Mouse (Mus musculus) spleen, embryonic (tissue): ENCODE measurements at regions not wholly inside any gene's neighbourhood (a gene's known extent, or its start where the extent isn't known, plus 50 kb on each side); places are given as distances from the start of the nearest gene placed in this dataset.
"Not testable (repeated sequence)": the region's sequence is repeated elsewhere in the genome, so short reads cannot be mapped to it uniquely, and the experiment has no call there.

Experiments used
- CTCF ChIA-PET: fragments of 350-600 bp; sonication (Branson Sonifier 250); formaldehyde crosslinking; loops from one replicate; lab custom pipeline; 2022; lab: Charles Lee

DNA sequence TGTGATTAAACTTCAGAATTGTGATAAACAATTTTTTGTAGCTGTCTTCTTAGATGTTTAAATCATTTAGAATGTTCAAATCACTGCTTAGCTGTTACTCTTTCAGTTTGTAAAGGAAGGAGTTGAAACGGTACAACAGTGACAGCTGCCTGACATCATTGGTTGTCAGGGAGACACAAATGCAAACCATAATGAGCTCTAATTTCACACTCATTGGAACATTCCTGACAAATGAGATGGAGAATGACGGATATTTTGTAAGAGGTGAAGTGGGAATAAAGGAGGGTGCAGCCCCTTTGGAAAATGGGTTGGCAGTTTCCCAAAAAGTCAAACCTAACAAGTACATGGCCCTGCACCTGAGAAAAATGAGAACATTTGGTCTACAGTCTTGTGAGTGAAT is 62.5 kb downstream of the Rad51ap2 start:
- CTCF ChIA-PET, result no interaction called here

DNA sequence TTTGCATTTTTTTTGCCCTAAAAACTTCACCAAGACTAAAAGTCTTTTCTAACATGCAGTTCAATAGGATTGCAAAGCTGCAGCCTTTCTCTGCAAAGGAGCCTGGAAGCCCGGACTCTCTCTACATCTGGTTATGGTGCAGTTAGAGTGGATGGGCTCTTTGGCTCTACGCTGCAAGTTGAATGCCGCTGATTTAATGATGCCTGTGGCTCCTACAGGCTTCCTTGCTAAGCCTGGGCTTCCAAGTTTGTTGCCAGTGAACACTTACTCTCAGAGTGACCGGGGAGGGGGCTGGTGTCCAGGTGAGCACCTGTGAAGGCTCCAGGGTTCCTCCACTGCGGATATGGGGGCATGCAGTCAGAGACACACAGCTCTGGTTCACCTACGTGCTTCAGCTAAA is 107.0 kb downstream of the Rad51ap2 start:
- CTCF ChIA-PET, result no interaction called here

DNA sequence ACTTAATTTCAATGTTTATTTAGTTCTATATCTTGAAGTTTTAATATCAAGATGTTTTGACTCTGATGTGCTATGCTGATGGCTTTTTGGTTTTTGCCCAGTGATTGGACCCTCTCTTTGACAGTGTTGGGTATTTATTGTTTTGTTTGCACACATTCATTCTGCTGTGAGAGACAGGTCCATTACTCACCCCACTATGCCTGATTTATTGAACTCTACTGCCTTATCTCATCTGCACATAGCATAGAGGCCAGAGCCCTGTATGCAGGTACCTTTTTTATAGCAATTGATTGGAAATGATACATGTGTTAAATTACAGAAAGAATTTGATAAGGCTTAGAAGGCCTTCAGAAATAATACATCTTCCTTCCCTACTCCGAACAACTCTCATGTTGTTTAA is 114.3 kb downstream of the Rad51ap2 start:
- CTCF ChIA-PET, result no interaction called here

DNA sequence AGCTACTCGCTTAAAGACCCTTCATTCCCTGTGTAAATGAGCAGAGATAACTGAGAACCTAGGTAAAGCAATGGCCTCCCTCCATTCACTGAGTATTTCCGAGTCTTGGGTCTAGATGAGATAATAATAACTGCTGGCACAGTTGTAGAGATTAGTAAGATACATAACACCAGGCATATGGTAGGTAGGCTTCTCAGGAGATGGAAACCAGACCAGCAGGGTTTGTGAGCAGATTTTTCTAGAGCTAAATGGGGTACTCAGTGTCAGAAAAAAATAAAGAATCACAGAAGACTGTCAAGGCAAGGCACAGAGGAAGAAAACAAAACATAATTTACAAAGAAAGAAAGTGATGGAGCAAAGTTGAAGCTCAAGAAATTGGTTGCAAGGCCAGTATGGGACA is 148.1 kb downstream of the Rad51ap2 start:
- CTCF ChIA-PET, result no interaction called here

DNA sequence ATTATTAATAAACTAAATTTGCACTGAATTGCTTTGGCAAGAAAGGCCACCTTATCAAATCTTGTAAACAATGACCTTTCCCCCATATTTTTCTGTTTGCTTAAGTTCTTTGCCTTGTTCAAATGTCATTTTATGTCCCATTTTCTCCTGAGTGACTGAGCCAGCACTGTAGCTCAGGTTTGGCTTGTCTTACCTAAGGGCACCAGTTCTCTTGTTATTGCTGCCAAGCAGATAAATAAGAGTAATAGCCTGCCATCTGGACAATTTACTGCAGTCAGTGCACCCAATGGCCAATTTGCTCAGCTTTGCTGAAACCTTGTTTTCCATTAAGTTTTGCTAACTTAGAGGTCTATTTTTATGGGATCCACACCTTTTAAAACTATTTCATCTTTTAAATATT is 152.9 kb downstream of the Rad51ap2 start:
- CTCF ChIA-PET, result no interaction called here

DNA sequence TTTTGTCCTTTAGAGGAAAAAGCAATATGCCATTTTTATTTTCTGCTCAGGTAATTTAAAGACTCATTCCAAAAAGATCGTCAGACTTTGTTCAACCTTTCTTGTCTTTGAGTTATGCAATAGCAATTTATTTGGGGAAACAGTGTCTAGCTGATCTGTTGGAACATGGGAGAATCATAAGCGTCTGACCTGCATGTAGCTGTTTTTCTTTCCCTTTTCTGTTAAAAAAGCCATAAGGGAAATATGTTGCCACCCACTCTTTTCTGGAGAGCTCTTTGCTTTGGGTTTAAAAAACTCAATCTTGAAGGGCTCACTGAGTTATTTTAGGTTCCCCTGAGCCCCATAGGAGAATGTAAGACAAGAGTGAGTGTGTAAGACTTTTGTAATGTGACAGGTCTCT is 155.8 kb downstream of the Rad51ap2 start:
- CTCF ChIA-PET, result no interaction called here

DNA sequence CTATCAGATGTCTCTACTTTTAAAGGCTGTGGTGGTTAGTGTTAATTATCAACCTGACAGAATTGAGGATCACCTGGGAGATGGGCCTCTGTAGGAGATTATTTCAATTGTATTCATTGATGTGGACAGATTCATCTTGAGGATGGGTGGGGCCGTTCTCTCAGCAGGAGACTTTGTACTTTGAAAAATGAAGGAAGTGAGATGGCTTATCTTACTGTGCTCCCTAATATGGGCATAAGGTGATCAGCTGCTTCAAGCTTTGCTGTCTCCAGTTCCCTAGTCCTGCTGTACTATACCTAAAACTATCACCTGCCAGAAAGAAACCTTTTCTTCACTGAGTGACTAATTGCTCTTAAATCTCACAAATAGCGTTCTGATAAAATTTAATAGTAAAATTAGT is 159.4 kb downstream of the Rad51ap2 start:
- CTCF ChIA-PET, result no interaction called here

DNA sequence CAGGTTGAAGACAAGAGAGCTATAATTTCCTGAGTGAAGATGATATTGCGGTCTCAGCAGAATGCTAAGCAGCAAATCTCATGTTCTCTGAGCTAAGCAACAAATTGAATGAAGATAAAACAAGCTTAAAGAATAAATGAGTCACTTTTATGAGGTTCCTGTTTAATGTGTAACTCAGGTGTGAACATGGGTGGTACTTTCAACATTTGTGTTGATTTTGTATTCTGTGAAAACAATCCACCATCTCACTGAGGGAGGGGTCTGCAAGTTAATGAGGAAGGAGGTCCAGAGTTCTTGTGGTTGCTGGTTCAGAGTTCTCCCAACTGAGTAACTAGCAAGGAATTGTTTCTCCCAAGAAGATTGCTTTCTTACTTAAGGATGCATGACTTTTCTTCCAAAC is 167.7 kb downstream of the Rad51ap2 start:
- CTCF ChIA-PET, result no interaction called here

DNA sequence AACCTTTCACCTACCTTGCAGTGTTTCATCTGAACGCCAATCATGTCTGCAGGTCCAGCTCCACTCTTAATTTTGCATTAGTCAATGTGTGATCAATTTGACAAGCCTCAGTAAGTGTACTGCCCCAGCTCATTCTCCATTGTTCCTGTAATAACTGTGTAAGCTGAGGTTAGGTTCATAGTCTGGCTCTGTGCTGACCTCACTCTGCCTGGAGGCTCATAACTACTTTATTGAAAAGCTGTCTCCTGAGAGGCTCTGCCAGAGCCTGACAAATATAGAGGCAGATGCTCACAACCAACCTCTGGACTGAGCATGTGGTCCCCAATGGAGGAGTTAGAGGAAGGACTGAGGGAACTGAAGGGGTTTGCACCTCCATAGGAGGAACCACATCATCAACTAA is 174.3 kb downstream of the Rad51ap2 start:
- CTCF ChIA-PET, result no interaction called here

DNA sequence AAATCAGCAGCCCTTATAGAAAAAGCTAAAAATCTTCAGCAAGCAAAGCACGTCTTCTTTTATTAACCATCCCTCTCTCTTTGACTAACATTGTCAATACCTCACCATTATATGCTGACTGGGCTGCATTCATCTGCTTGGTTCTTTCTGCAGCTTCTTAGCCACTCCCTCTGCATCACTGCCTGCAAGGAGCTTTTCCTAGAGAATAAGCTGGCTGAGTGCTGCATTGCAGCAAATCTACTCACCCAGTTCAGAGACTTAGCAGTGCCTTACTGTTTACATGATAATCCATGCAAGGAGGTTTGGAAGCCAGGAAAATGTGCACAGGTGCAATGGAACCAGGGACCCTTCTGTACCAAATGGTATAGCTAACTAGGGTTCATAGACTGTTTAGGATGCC is 175.9 kb downstream of the Rad51ap2 start:
- CTCF ChIA-PET, result no interaction called here

DNA sequence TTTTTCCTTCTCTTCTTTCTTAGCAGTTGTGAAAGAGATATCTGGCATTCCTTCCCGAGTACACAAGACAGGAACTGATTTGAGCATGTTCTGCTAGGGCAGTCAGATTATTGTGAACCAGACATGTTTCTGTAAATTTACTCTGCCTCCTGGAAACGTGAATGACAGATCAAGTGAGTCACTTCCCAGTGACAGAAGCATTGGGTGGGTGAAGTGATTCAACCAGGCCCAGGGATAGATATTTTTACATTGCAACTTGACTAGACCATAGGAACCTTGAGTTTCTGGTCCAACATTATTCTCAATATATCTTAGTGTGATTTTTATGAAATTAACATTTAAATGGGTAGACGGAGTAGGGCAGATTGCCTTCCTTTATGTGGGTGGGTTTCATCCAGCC is 217.4 kb downstream of the Rad51ap2 start:
- CTCF ChIA-PET, result interaction anchor here (0.5 kb wide), 1 partner anchor 30 kb away, joined by 4 read pairs; no protein-coding TSS in a partner anchor

DNA sequence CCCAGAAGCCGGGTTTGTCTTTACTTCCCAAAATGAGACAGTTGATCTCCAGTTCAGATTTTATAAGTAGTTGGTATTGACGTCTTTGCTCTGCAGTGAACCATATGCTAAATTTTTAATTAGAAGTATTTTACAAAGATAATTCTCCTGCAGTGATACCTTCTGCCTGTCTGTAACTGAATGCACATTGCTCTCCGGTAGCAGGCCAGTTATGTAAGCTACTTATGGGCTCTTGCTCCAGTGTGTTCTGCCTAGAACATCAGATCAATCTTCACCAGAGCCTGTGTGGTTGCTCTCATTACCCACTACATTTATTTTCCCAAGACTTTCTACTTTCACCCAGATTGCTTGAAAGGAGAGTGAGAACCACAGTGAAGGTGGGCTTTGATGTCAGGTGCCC is 238.9 kb downstream of the Rad51ap2 start:
- CTCF ChIA-PET, result no interaction called here

DNA sequence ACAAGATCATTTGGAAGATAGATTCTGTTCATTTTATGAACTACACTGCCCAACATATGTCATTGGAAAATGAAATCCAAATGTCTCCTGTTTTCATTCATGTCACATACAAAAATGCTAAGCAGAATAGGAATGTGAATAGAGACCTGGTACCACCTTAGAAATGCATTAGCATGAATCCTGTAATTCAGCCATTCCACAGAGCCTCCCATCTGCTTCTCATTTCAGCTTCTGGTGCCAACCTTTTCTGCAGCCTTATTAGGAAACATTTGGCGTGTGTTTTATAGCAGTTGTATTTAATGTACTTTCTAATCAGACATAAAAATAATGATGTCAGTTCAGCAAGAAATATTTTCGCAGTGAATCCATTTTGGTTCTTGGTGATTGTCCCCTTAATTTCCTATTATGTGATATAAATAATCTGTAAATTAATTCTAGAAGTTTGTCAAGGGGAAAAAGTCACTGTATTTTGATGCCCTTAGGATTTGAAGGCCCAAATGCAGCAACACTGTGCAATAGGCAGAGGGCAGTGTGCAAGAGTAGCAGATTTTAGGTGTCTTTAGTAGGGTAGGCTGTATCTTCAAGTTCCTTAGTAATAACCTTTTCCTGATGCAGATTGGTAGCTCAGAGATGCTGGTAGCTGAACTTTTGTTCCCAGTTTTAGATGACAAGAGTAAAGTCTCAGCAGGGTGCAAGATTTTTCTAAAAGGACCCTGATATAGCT is 253.2 kb downstream of the Rad51ap2 start:
- CTCF ChIA-PET, result no interaction called here

DNA sequence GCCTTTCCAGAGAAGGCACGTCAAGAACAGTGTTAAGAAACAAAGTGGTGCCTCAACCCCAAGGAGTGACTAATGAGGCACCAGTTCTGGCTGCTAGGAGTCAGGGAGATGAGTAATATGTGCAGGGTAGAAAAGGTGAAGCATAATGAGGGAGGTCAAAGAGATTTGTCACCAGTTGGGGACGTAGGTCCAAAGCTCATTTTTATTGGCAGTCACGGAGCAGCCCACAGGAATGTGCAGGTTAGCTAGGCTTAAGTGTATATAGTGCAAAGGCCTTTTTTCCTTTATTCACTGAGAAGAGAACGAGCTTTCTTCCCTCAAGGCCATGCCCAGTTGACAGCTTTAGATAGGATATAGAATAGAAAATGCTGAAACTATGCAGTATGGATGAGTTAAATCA is 261.8 kb downstream of the Rad51ap2 start:
- CTCF ChIA-PET, result no interaction called here

DNA sequence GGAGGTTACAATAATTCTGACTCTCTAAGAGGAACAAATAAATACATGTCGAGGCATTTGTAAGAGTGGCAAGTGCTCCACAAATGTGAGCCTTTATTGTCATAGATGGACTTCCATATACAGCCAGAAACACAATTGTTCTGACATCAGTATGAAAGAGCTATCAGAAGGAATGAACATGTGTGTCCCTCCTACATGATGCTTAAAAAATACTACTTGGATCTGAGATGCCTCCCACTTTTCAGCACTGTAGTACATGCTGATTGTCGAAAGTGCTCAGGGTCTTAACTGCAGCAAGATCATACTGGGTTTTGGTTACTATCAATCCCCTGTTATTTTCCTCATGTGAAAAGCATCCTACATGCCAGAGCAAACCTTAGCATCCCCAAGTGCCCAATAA is 295.6 kb downstream of the Rad51ap2 start:
- CTCF ChIA-PET, result no interaction called here

DNA sequence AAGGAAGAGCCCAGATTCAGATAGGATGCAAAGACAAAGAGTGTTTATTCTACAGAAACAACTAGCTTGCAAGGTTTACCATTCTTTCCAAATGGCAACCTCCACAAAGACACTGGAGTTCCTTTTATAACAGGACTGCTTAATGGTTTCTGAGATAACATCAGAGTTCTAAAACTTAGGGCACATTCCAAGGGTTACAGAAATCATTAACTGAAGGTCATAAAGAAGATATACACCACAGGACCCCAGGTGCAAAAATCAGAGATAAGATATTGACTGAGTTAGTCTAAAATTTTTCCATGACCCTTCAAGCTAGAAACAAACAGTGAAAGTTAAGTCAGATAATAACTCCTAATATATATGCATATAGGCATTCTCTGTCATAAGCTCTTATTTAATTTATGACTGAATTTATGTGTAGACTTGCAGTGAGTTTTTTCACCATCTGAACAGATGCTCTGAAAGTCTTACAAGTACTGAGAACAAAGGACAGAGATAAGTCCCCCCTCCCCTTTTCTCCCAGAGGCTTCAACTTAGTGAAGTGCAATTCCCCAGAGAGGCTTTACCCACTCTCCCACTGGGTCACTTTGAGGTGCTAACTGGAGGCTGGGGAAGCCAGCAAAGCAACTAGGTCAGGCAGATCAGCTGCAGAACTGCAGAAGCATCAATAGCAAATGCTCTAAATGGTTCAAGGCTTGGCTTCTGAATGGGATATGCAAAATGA is 298.5 kb downstream of the Rad51ap2 start:
- CTCF ChIA-PET, result no interaction called here

DNA sequence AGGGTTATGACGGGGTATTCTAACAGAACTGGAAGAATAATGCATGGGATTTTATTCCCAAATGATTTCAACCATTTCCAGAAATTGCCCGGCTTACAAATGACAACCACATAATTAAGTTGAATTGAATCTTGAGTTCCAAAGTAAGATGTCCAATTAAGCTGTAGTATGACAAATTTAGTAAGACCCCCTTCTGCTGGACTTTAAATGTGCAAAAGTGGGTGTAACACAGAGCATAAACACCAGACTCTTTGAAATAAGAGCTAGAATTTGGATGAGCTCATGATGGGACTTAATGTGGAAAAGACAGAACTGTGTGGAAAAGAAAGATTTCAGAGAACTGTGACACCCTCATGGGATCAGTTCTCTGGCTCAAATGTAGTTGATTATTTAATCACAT is 346.4 kb downstream of the Rad51ap2 start:
- CTCF ChIA-PET, result no interaction called here

DNA sequence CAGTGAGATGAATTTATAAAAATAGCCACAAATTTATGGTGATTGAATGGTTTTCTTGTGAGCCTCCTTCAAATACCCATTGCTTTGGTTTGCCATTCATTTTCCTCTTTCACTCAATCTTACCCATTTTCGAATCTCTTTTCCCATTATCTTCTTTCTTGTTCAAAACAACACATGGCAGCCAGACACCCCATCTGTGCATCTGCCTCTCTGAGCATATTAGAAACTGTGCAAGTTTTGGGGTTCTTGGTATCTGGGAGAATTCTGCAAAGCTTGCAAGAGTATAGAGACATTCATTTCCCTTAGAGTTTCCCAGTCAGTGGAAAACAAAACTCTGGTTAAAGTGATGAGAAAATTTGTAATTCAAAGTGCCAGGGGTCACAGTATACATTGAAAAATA is 347.3 kb downstream of the Rad51ap2 start:
- CTCF ChIA-PET, result no interaction called here

DNA sequence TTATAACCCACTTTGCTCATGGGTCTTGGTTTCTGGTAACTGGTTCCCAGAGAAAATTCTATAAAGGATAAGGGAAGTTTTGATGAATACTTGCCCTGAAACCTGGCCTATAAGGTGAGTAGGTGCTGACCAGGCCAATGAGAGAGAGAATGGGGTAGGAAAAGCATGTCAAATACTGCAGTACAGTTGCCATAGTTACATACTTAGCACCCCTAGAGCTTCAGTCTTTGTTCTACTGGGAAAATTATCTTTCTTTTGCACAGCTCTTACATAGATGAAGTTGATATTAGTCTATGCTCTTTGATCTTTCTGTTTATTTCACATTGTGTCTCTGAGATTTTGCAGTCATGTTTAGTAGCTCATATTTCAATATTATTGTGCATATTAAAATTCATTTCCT is 373.8 kb downstream of the Rad51ap2 start:
- CTCF ChIA-PET, result interaction anchor here (0.6 kb wide), 1 partner anchor 197 kb away, joined by 4 read pairs; no protein-coding TSS in a partner anchor

DNA sequence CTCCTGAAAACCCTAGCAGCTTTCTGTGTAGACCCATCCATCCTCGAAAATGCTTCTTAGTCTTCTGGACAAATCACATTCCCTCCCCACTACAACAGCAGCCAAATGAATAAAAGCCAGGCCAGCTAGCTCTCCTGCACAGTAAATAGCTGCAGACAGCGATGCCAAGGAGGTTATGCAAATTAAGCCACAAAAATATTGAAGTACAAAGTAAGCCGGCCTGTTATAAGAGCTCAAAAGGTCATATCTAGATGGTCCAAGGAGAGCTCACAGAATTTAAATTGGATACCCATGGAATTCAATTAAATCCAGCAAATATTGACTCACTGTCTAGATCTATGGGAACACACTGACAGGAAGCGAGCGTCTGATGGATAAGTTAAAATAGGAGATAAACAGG is 375.4 kb downstream of the Rad51ap2 start:
- CTCF ChIA-PET, result no interaction called here

DNA sequence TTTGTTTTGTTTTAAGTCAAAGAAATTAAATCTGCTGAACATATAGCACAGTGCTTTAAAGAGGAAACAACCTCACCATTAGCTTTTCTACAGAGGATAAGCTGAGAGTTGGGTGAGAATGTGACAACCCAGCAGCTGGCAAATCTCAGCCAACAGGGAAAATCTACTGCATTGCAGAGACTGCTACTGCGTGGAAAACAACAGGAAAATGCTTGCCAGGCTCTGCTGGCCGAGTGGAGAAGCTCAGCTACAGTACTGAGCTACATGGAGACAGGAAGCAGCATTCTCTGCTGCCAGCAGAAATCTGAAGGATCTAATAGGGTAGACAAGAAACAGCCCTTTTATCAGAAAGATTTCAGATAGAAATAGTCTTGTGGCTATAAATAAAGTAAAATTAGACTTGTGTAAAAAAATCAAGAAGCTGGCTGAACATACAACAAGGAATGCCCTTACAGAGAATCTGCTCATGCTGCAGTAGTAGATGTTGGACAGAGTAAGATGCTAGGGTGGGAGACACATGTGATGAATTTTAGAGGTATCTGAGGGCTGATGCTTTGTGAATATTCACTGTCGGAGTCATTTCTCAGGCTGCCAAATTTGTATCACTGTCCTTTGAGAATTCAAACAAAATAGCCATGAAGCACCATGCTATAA is 382.1 kb downstream of the Rad51ap2 start:
- CTCF ChIA-PET, result no interaction called here

DNA sequence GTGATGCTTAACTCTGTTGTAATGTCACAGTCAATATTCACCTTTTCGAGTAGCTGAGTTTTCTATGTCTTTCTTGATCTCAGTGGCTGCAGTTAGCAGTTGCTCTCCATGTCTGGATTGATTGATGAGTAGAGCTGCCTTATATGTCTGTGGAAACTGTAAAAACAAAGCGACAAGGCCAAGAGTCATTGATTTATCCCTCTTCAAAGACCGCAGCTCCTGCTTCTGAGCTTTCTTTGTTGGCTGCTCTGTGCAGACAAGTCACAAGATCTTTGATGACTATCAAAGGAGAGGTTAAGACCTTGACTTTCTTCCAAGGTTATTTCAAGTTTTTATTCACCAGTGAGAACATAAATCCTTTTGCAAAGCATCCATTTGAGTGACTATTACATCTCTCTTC is 395.2 kb downstream of the Rad51ap2 start:
- CTCF ChIA-PET, result no interaction called here

DNA sequence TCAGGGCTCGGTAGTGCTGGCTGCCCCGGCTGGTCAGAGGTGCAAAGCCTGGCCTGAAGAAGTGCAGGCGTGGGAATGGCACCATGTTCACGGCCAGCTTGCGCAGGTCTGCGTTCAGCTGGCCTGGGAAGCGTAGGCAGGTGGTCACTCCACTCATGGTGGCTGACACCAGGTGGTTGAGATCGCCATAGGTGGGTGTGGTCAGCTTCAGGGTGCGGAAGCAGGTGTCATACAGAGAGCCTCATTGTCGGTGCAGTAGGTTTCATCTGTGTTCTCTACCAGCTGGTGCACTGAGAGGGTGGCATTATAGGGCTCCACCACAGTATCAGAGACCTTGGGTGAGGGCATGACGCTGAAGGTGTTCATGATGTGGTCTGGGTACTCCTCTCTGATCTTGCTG is 380.1 kb upstream of the Fam49a start:
- CTCF ChIA-PET, result not testable (repeated sequence)
